Mouse (Mus musculus) gastrocnemius, postnatal 10 days (tissue): ENCODE measurements around the gene Bsg. TPM values are rescaled to one million over a fixed set of nuclear protein-coding genes. Genes with fewer than 3 reads are reported as not detected.
"Not testable (repeated sequence)": the region's sequence is repeated elsewhere in the genome, so short reads cannot be mapped to it uniquely, and the experiment has no call there.

ENCODE experiments used
- DNase-seq: peaks from one replicate; pipeline ENCODE4 v3.0.0; 2021; ENCODE audit warnings: mixed read lengths
- total RNA-seq, 2 experiments: library from RNA; stranded (reverse); gene quantifications; 2 replicates each; pipeline ENCODE4 v1.2.3; 2021

Gene Bsg
- total RNA-seq, 2 experiments from 2014 or later: 420 to 439 TPM

GRCm38 (mm10) chr10:79682551-79682915 is 21.8 kb upstream of the Bsg start:
- DNase-seq: peak; percentile 34

- DNase-seq: peak; percentile 68
Observed at GRCm38 (mm10) chr10:79682916-79683582, 21.2 kb upstream of the Bsg start.

- peak; percentile 58 for DNase-seq
Observed at GRCm38 (mm10) chr10:79683726-79684640, 20.3 kb upstream of the Bsg start.

GRCm38 (mm10) chr10:79684770-79685600 is 19.3 kb upstream of the Bsg start:
- peak; percentile 7 for DNase-seq

- no peak for DNase-seq
Observed at GRCm38 (mm10) chr10:79686219-79686618, 18.1 kb upstream of the Bsg start.

- no peak for DNase-seq
Observed at GRCm38 (mm10) chr10:79686691-79687090, 17.6 kb upstream of the Bsg start.

GRCm38 (mm10) chr10:79687513-79687912 is 16.8 kb upstream of the Bsg start:
- no peak for DNase-seq

GRCm38 (mm10) chr10:79688720-79689119 is 15.6 kb upstream of the Bsg start, which contains the start of gene Gzmm:
TSS of gene Gzmm (plus strand) at chr10:79689020.
- DNase-seq: no peak

- peak; percentile 6 for DNase-seq
Observed at GRCm38 (mm10) chr10:79689178-79689577, 15.1 kb upstream of the Bsg start.

- DNase-seq: no peak
Observed at GRCm38 (mm10) chr10:79691986-79692548, 12.2 kb upstream of the Bsg start.

- DNase-seq: peak; percentile 3
Observed at GRCm38 (mm10) chr10:79693580-79694378, 10.5 kb upstream of the Bsg start.

GRCm38 (mm10) chr10:79694379-79694655 is 10.0 kb upstream of the Bsg start:
- DNase-seq: no peak

GRCm38 (mm10) chr10:79695231-79696128 is 8.8 kb upstream of the Bsg start:
- DNase-seq: peak; percentile 83

GRCm38 (mm10) chr10:79696129-79696651 is 8.1 kb upstream of the Bsg start:
- no peak for DNase-seq

- no peak for DNase-seq
Observed at GRCm38 (mm10) chr10:79697916-79698315, 6.4 kb upstream of the Bsg start.

- no peak for DNase-seq
Observed at GRCm38 (mm10) chr10:79698459-79698858, 5.8 kb upstream of the Bsg start.

- DNase-seq: no peak
Observed at GRCm38 (mm10) chr10:79700676-79701075, 3.6 kb upstream of the Bsg start.

- no peak for DNase-seq
Observed at GRCm38 (mm10) chr10:79701443-79702129, 2.7 kb upstream of the Bsg start.

GRCm38 (mm10) chr10:79702970-79703369 is 1.3 kb upstream of the Bsg start:
- DNase-seq: not testable (repeated sequence)

- DNase-seq: no peak
Observed at GRCm38 (mm10) chr10:79703541-79703940, 750 bp upstream of the Bsg start.
